Mouse (Mus musculus) forebrain, embryonic 11.5 days (tissue): ENCODE results near the gene Atg13. TPM values are rescaled to one million over a fixed set of nuclear protein-coding genes. Genes with fewer than 3 reads are reported as not detected.
"Not testable (repeated sequence)": the region's sequence is repeated elsewhere in the genome, so short reads cannot be mapped to it uniquely, and the experiment has no call there.

ENCODE experiments used
- ATAC-seq: fragments of 200-750 bp; cut with Nextera tagmentation; replicated peaks from 2 replicates; pipeline ENCODE4 v1.8.0; 2017; ENCODE audit warnings: moderate TSS enrichment; ENCODE audit not compliant: low FRiP score
- DNase-seq: peaks from one replicate; pipeline ENCODE4 v3.0.0-alpha.2; 2017; ENCODE audit warnings: low spot score
- H3K27ac ChIP-seq: fragments of 300-500 bp; sonication (generic); 2 replicates; pipeline ENCODE4 v1.5.1; 2014; ENCODE audit warnings: low read depth, low read length
- H3K27me3 ChIP-seq: fragments of 300-500 bp; sonication (generic); 2 replicates; pipeline ENCODE4 v1.6.1; 2014; ENCODE audit warnings: mild to moderate bottlenecking, low read length, mixed read lengths; ENCODE audit not compliant: control insufficient read depth, insufficient read depth
- H3K36me3 ChIP-seq: fragments of 300-500 bp; sonication (generic); 2 replicates; pipeline ENCODE4 v1.6.1; 2014; ENCODE audit warnings: mild to moderate bottlenecking, low read length, moderate library complexity, mixed read lengths; ENCODE audit not compliant: control insufficient read depth, insufficient read depth
- H3K4me1 ChIP-seq: fragments of 300-500 bp; sonication (generic); replicated peaks from 2 replicates; pipeline ENCODE4 v1.6.1; 2014; ENCODE audit warnings: low read length, mixed read lengths; ENCODE audit not compliant: control insufficient read depth, insufficient read depth
- H3K4me2 ChIP-seq: fragments of 300-500 bp; sonication (generic); 2 replicates; pipeline ENCODE4 v1.6.1; 2014; ENCODE audit warnings: low read depth, mild to moderate bottlenecking, low read length, moderate library complexity, mixed read lengths; ENCODE audit not compliant: severe bottlenecking
- H3K4me3 ChIP-seq: fragments of 300-500 bp; sonication (generic); 2 replicates; pipeline ENCODE4 v1.5.1; 2014; ENCODE audit warnings: low read depth, low read length
- H3K9ac ChIP-seq: fragments of 300-500 bp; sonication (generic); 2 replicates; pipeline ENCODE4 v1.6.1; 2014; ENCODE audit warnings: low read length
- H3K9me3 ChIP-seq: fragments of 300-500 bp; sonication (generic); 2 replicates; pipeline ENCODE4 v1.6.1; 2016; ENCODE audit warnings: low read length, mixed read lengths; ENCODE audit not compliant: control insufficient read depth
- WGBS: fragments of 180-500 bp; shearing (Covaris S2); extraction: QIAGEN DNeasy Blood & Tissue Kit; methylation state at CpG from one replicate; pipeline ENCODE4 v1.1.7; 2014; 5-methylcytosine and 5-hydroxymethylcytosine counted together
- polyA plus RNA-seq: library from polyadenylated mRNA; unstranded; fragments of >200 nt; fragmentation: Nextera tagmentation; extraction: Ambion mirVana; gene quantifications from 2 replicates; pipeline ENCODE4 v1.2.1, GENCODE M21; 2014

Gene Atg13
- polyA plus RNA-seq, 1 experiment from 2014 or later: 25.2 TPM

GRCm38 (mm10) chr2:91725476-91725875 is 15.1 kb upstream of the Atg13 start:
- H3K9ac ChIP-seq, H3K4me3 ChIP-seq, H3K4me2 ChIP-seq, H3K36me3 ChIP-seq, H3K9me3 ChIP-seq, DNase-seq, H3K4me1 ChIP-seq, ATAC-seq, H3K27me3 ChIP-seq, H3K27ac ChIP-seq: not testable (repeated sequence)
- WGBS: 57% methylated on average over 4 of the region's 4 CpGs

- WGBS: 64% methylated on average over 2 of the region's 2 CpGs
These were observed 14.3 kb upstream of the Atg13 start for GRCm38 (mm10) chr2:91724716-91725115.

GRCm38 (mm10) chr2:91723951-91724350 is 13.6 kb upstream of the Atg13 start:
- no peaks in the 10 kb centered on the region for H3K36me3 ChIP-seq

More at GRCm38 (mm10) chr2:91724716-91725115, 14.3 kb upstream of the Atg13 start:
- no peaks in the 10 kb centered on the region for H3K4me1 ChIP-seq
- no peak overlapping the region for H3K9ac ChIP-seq
- ATAC-seq (no peak), DNase-seq (no peak)
- H3K4me2 ChIP-seq: no peak overlapping the region
- H3K4me3 ChIP-seq: no peak overlapping the region
- no peaks in the 10 kb centered on the region for H3K27me3 ChIP-seq
- H3K9me3 ChIP-seq: no peaks in the 10 kb centered on the region
- no peaks in the 10 kb centered on the region for H3K36me3 ChIP-seq
- no peak overlapping the region for H3K27ac ChIP-seq

GRCm38 (mm10) chr2:91723382-91723781 is 13.0 kb upstream of the Atg13 start:
- Histone ChIP-seq H3K4me3 (no peak overlapping the region), H3K4me1 (no peaks in the 10 kb centered on the region), H3K9ac (no peak overlapping the region), H3K27me3 (no peaks in the 10 kb centered on the region), H3K4me2 (no peak overlapping the region), H3K9me3 (no peaks in the 10 kb centered on the region), H3K36me3 (no peaks in the 10 kb centered on the region), H3K27ac (no peak overlapping the region)
- no peak for DNase-seq
- ATAC-seq: no peak
- WGBS: 83% methylated on average over 4 of the region's 4 CpGs

More at GRCm38 (mm10) chr2:91723951-91724350, 13.6 kb upstream of the Atg13 start:
- no peak overlapping the region for H3K27ac ChIP-seq
- H3K27me3 ChIP-seq: no peaks in the 10 kb centered on the region
- no peaks in the 10 kb centered on the region for H3K4me1 ChIP-seq
- no peak overlapping the region for H3K4me2 ChIP-seq
- H3K4me3 ChIP-seq: no peak overlapping the region
- no peak for ATAC-seq
- no peak overlapping the region for H3K9ac ChIP-seq
- no peaks in the 10 kb centered on the region for H3K9me3 ChIP-seq
- DNase-seq: no peak

GRCm38 (mm10) chr2:91718276-91718675 is 7.9 kb upstream of the Atg13 start:
- Histone ChIP-seq H3K4me2 (no peak overlapping the region), H3K9me3 (no peaks in the 10 kb centered on the region), H3K9ac (no peak overlapping the region), H3K27ac (no peak overlapping the region), H3K4me1 (no peaks in the 10 kb centered on the region), H3K4me3 (no peak overlapping the region), H3K27me3 (no peaks in the 10 kb centered on the region), H3K36me3 (no peaks in the 10 kb centered on the region)
- ATAC-seq: no peak
- no peak for DNase-seq
- 88% methylated on average over 6 of the region's 6 CpGs for WGBS

GRCm38 (mm10) chr2:91714921-91715320 is 4.5 kb upstream of the Atg13 start:
- H3K4me2 ChIP-seq: no peak overlapping the region
- H3K27ac ChIP-seq: no peak overlapping the region
- DNase-seq: no peak
- WGBS: 70% methylated on average over 1 of the region's 1 CpGs
- ATAC-seq: no peak
- peaks cover 2% of the 10 kb centered on the region; the same call in 1 of the 2 replicates for H3K4me1 ChIP-seq
- H3K27me3 ChIP-seq: no peaks in the 10 kb centered on the region
- H3K9ac ChIP-seq: no peak overlapping the region
- no peak overlapping the region for H3K4me3 ChIP-seq
- no peaks in the 10 kb centered on the region for H3K9me3 ChIP-seq
- no peaks in the 10 kb centered on the region for H3K36me3 ChIP-seq

GRCm38 (mm10) chr2:91711256-91711925 is 1.0 kb upstream of the Atg13 start:
- Histone ChIP-seq H3K27me3 (no peaks in the 10 kb centered on the region), H3K4me2 (peak overlapping the region; percentile 66), H3K9ac (peak overlapping the region; percentile 67), H3K4me3 (peak overlapping the region; percentile 88), H3K4me1 (peaks cover 4% of the 10 kb centered on the region; the same call in 1 of the 2 replicates), H3K9me3 (no peaks in the 10 kb centered on the region), H3K27ac (no peak overlapping the region), H3K36me3 (no peaks in the 10 kb centered on the region)
- DNase-seq (no peak), ATAC-seq (no peak)
- WGBS: 4% methylated on average over 8 of the region's 8 CpGs

GRCm38 (mm10) chr2:91708361-91708760 is 2.0 kb downstream of the Atg13 start:
- ATAC-seq (no peak), DNase-seq (no peak)
- 94% methylated on average over 6 of the region's 6 CpGs for WGBS
- Histone ChIP-seq H3K27me3 (no peaks in the 10 kb centered on the region), H3K36me3 (no peaks in the 10 kb centered on the region), H3K27ac (no peak overlapping the region), H3K9me3 (no peaks in the 10 kb centered on the region), H3K4me1 (peaks cover 4% of the 10 kb centered on the region; the same call in 1 of the 2 replicates), H3K4me2 (no peak overlapping the region), H3K4me3 (no peak overlapping the region), H3K9ac (no peak overlapping the region)

GRCm38 (mm10) chr2:91706456-91706855 is 3.9 kb downstream of the Atg13 start:
- no peak overlapping the region for H3K27ac ChIP-seq
- H3K4me3 ChIP-seq: no peak overlapping the region
- no peak overlapping the region for H3K9ac ChIP-seq
- H3K4me2 ChIP-seq: no peak overlapping the region
- 0 out of 2 replicates have a peak, but pooled peaks cover 2% of the 10 kb centered on the region for H3K4me1 ChIP-seq
- no peaks in the 10 kb centered on the region for H3K27me3 ChIP-seq
- H3K9me3 ChIP-seq: no peaks in the 10 kb centered on the region
- H3K36me3 ChIP-seq: no peaks in the 10 kb centered on the region
- DNase-seq (no peak), ATAC-seq (no peak)
